Mouse (Mus musculus): ENCODE measurements around the gene Golt1a.

Golt1a gene

GRCm38 (mm10) chr1:133309652-133310267 lies at the start of gene Golt1a:
Gene Golt1a (plus strand): TSS chr1:133309800.
- no peak for DNase-seq

GRCm38 (mm10) chr1:133262628-133263027 lies 47.0 kb upstream of the Golt1a start:
- DNase-seq: no peak

GRCm38 (mm10) chr1:133263134-133263533 lies 46.5 kb upstream of the Golt1a start:
- DNase-seq: no peak

GRCm38 (mm10) chr1:133264367-133264766 lies 45.2 kb upstream of the Golt1a start:
- no peak for DNase-seq

GRCm38 (mm10) chr1:133265114-133265766 lies 44.4 kb upstream of the Golt1a start:
- DNase-seq: no peak

- no peak for DNase-seq
Measured at GRCm38 (mm10) chr1:133267094-133267493, 42.5 kb upstream of the Golt1a start.

- DNase-seq: no peak
Measured at GRCm38 (mm10) chr1:133267813-133268492, 41.6 kb upstream of the Golt1a start.

- DNase-seq: no peak
Measured at GRCm38 (mm10) chr1:133268503-133268902, 41.1 kb upstream of the Golt1a start.

GRCm38 (mm10) chr1:133270336-133270735 lies 39.3 kb upstream of the Golt1a start:
- no peak for DNase-seq

- DNase-seq: no peak
Measured at GRCm38 (mm10) chr1:133274163-133274562, 35.4 kb upstream of the Golt1a start.

GRCm38 (mm10) chr1:133276983-133277382 lies 32.6 kb upstream of the Golt1a start:
- no peak for DNase-seq

GRCm38 (mm10) chr1:133278539-133278938 lies 31.1 kb upstream of the Golt1a start:
- no peak for DNase-seq

GRCm38 (mm10) chr1:133278946-133279631 lies 30.5 kb upstream of the Golt1a start:
- DNase-seq: no peak

- no peak for DNase-seq
Measured at GRCm38 (mm10) chr1:133279632-133280093, 29.9 kb upstream of the Golt1a start.

GRCm38 (mm10) chr1:133280537-133280936 lies 29.1 kb upstream of the Golt1a start:
- DNase-seq: no peak

GRCm38 (mm10) chr1:133285907-133286306 lies 23.7 kb upstream of the Golt1a start:
- DNase-seq: no peak

GRCm38 (mm10) chr1:133287051-133287450 lies 22.5 kb upstream of the Golt1a start:
- DNase-seq: no peak

GRCm38 (mm10) chr1:133287880-133288279 lies 21.7 kb upstream of the Golt1a start:
- DNase-seq: no peak

- DNase-seq: no peak
Measured at GRCm38 (mm10) chr1:133291888-133292287, 17.7 kb upstream of the Golt1a start.

GRCm38 (mm10) chr1:133292608-133293007 lies 17.0 kb upstream of the Golt1a start:
- DNase-seq: no peak

- no peak for DNase-seq
Measured at GRCm38 (mm10) chr1:133296376-133296775, 13.2 kb upstream of the Golt1a start.

- no peak for DNase-seq
Measured at GRCm38 (mm10) chr1:133298816-133299215, 10.8 kb upstream of the Golt1a start.

- DNase-seq: no peak
Measured at GRCm38 (mm10) chr1:133302540-133302939, 7.1 kb upstream of the Golt1a start.

Measured in right cerebral cortex, postnatal 4 days (tissue).